7 mouse cellular contexts compared by ENCODE assay signal in genomic region chr13:13867078-13867759, GRCm38 (mm10).
DNase-seq lines count a peak whose midpoint lies in the region; ATAC-seq and TF ChIP-seq lines count a peak whose summit lies in the region.

No protein-coding gene starts in this region.

- WGBS in lung, adult 2 months: 83% methylated on average over 2 of the region's 2 CpGs
- WGBS in hindbrain, postnatal 0 days: 91% methylated on average over 2 of the region's 2 CpGs

- TF ChIP-seq POLR2A in lung, adult 2 months (IDR thresholded peaks at IDR 0.05; ENCODE audit: borderline replicate concordance, extremely low read depth, low read depth, low read length): no peak
- TF ChIP-seq POLR2A in brain, embryonic 14.5 days (IDR thresholded peaks at IDR 0.05; ENCODE audit: borderline replicate concordance, extremely low read depth, insufficient read depth, insufficient read length, poor library complexity, severe bottlenecking): no peak

- no peaks in the 10 kb centered on the region for H3K9me3 ChIP-seq in hindbrain, postnatal 0 days (ENCODE audit: low read length)

- H3K4me3 ChIP-seq in lung, adult 2 months (replicated peaks; ENCODE audit: extremely low read depth, low read depth, low read length): no peak overlapping the region
- H3K4me3 ChIP-seq in hindbrain, postnatal 0 days (ENCODE audit: low read length): no peak overlapping the region
- H3K4me3 ChIP-seq in gastrocnemius, adult 2 months: no peak overlapping the region

- no peak for TF ChIP-seq CTCF in lung, adult 2 months (IDR thresholded peaks at IDR 0.05; ENCODE audit: insufficient read depth, low read length)
- no peak for TF ChIP-seq CTCF in brain, embryonic 14.5 days (IDR thresholded peaks at IDR 0.05; ENCODE audit: borderline replicate concordance, extremely low read depth, insufficient read depth, insufficient read length)
- TF ChIP-seq CTCF in hindbrain, postnatal 0 days (IDR thresholded peaks at IDR 0.05; ENCODE audit: low read depth): no peak
- TF ChIP-seq CTCF in gastrocnemius, adult 2 months (IDR thresholded peaks at IDR 0.05): no peak

- no peak overlapping the region for H3K9ac ChIP-seq in hindbrain, postnatal 0 days (replicated peaks; ENCODE audit: low read length)

- DNase-seq in lung, postnatal 10 days: peak; percentile 8
- no peak for DNase-seq in lung, adult 2 months
- peak; percentile 19 for DNase-seq in brain, embryonic 14.5 days (ENCODE audit: low read depth)
- peak; percentile 48 for DNase-seq in hindbrain, postnatal 0 days (ENCODE audit: low spot score)
- DNase-seq in retina, embryonic 14.5 days (ENCODE audit: low spot score): peak; percentile 22
- DNase-seq in frontal cortex, postnatal 10 days (ENCODE audit: low spot score in 2 of 2): no peak
- no peak for DNase-seq in gastrocnemius, adult 2 months

- intact Hi-C loops in gastrocnemius, adult 2 months (cut with DNase I): no loop called here

- H3K27me3 ChIP-seq in hindbrain, postnatal 0 days (ENCODE audit: insufficient read depth, low read length): no peaks in the 10 kb centered on the region

- ATAC-seq in hindbrain, postnatal 0 days: peak; percentile 79

- no peaks in the 10 kb centered on the region for H3K36me3 ChIP-seq in hindbrain, postnatal 0 days (ENCODE audit: insufficient read depth, low read length)

- H3K4me2 ChIP-seq in hindbrain, postnatal 0 days (ENCODE audit: low read depth, low read length): no peak overlapping the region

- no peaks in the 10 kb centered on the region for H3K4me1 ChIP-seq in lung, adult 2 months (ENCODE audit: control insufficient read depth, insufficient read depth, low read length)
- no peaks in the 10 kb centered on the region for H3K4me1 ChIP-seq in hindbrain, postnatal 0 days (ENCODE audit: insufficient read depth, low read length)

- no peak overlapping the region for H3K27ac ChIP-seq in hindbrain, postnatal 0 days
- H3K27ac ChIP-seq in gastrocnemius, adult 2 months: no peak overlapping the region

Comparison
In these comparisons a context has a peak if more than half of its experiments do, and no peak if none do; other contexts are left out.
1. DNase-seq: peak in lung, postnatal 10 days (single experiment), brain, embryonic 14.5 days (single experiment), hindbrain, postnatal 0 days (single experiment) and retina, embryonic 14.5 days (single experiment); none in lung, adult 2 months (single experiment), frontal cortex, postnatal 10 days (0 of 2) and gastrocnemius, adult 2 months (single experiment).